Mouse (Mus musculus): ENCODE data around the gene H2-Eb2. TPM values are rescaled to one million over a fixed set of nuclear protein-coding genes. Genes with fewer than 3 reads are reported as not detected.

H2-Eb2 gene
- polyA plus RNA-seq (2014; fragmentation: Illumina TruSeq; extraction: RNeasy Lipid Tissue Mini Kit (QIAGEN cat#74804); ENCODE audit: low read depth, low replicate concordance), result not detected

GRCm38 (mm10) chr17:34325436-34325835 lies at the start of gene H2-Eb2:
Gene H2-Eb2 (plus strand): TSS chr17:34325665.

DNA sequence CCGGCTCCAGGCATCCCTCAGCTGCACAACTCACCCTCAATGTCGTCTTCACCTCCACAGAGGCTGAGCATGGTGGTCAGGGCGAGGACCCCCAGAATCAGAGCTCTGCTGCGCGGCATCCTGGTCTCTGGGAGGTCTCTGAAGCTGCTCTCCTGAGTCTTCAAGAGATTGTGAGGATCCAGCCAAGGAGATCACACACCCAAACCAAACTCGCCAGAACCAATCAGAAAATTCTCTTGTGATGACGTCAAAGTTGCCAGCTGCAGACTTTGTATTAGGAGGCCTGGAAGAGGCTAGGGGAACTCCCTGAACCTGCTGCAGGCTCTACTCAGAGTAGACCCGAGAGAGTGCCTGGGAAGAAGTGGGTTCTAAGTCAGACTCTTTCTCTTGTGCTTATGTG lies 37.8 kb upstream of the H2-Eb2 start, which contains the start of gene H2-Aa:
TSS of gene H2-Aa (minus strand) at position 176 of the 400 bp plus-strand sequence.

GRCm38 (mm10) chr17:34305380-34306030 lies 20.0 kb upstream of the H2-Eb2 start, which contains the start of gene H2-Eb1:
Gene H2-Eb1 (plus strand): TSS chr17:34305867.

DNA sequence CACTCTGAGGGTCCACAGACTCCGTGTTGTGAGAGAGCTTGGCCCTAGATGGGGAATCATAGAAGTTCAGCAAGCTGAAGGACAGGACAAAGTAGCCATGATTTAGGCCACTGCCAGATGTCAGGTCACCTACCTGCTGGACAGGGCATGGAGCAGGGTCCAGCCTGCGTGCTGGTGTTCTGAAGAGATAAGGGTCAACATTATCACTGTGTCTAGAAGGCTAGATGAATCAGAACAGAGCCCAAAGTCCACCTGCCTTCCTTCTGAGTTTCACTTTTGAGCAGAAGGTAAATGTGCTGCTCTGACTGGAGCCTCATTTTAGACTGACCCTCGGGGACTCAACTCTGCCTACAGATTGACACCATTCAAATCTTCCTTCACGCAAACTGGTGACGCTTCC lies 29.1 kb downstream of the H2-Eb2 start, which contains the start of gene Btnl2:
TSS of gene Btnl2 (plus strand) at position 284 of the 400 bp plus-strand sequence.

DNA sequence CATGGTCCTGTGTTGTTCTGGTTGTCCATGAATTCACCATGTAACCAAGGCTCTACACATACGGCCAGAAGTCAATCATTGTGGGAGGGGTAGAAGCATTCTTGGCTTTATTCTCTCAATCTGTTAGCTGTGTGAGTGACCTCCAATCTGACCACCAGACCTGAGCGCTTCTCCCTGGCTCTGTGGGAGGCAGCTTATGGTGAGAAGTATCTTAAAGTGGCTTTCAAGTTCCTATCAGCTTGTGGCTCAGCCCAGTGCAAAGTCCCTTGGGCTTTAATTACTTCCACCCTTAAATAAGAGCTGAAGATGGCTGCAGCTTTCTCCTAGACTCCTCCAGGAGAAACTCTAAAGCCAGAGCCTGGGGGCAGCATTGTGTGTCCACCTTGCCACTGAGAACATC lies 51.4 kb downstream of the H2-Eb2 start, which contains the start of gene Btnl1:
TSS of gene Btnl1 (plus strand) at position 286 of the 400 bp plus-strand sequence.

Other genes starting within 250 kb of the H2-Eb2 start
- gene H2-Oa, start 233.3 kb upstream of the H2-Eb2 start, polyA plus RNA-seq (2014; fragmentation: Illumina TruSeq; extraction: RNeasy Lipid Tissue Mini Kit (QIAGEN cat#74804); ENCODE audit: low read depth, low replicate concordance), result 1.3 TPM
- gene H2-DMa, start 206.1 kb upstream of the H2-Eb2 start, polyA plus RNA-seq (2014; fragmentation: Illumina TruSeq; extraction: RNeasy Lipid Tissue Mini Kit (QIAGEN cat#74804); ENCODE audit: low read depth, low replicate concordance), result 48.1 TPM
- 137 TPM for gene Brd2, start 203.0 kb upstream of the H2-Eb2 start, polyA plus RNA-seq (2014; fragmentation: Illumina TruSeq; extraction: RNeasy Lipid Tissue Mini Kit (QIAGEN cat#74804); ENCODE audit: low read depth, low replicate concordance)
- gene H2-DMb2, start 182.4 kb upstream of the H2-Eb2 start, polyA plus RNA-seq (2014; fragmentation: Illumina TruSeq; extraction: RNeasy Lipid Tissue Mini Kit (QIAGEN cat#74804); ENCODE audit: low read depth, low replicate concordance), result 44.6 TPM
- gene H2-DMb1, start 172.6 kb upstream of the H2-Eb2 start, polyA plus RNA-seq (2014; fragmentation: Illumina TruSeq; extraction: RNeasy Lipid Tissue Mini Kit (QIAGEN cat#74804); ENCODE audit: low read depth, low replicate concordance), result 43.1 TPM
- gene Tap1, start 138.1 kb upstream of the H2-Eb2 start, polyA plus RNA-seq (2014; fragmentation: Illumina TruSeq; extraction: RNeasy Lipid Tissue Mini Kit (QIAGEN cat#74804); ENCODE audit: low read depth, low replicate concordance), result 19.5 TPM
- 19.8 TPM for gene Psmb9, start 137.9 kb upstream of the H2-Eb2 start, polyA plus RNA-seq (2014; fragmentation: Illumina TruSeq; extraction: RNeasy Lipid Tissue Mini Kit (QIAGEN cat#74804); ENCODE audit: low read depth, low replicate concordance)
- gene Psmb8, start 127.9 kb upstream of the H2-Eb2 start, polyA plus RNA-seq (2014; fragmentation: Illumina TruSeq; extraction: RNeasy Lipid Tissue Mini Kit (QIAGEN cat#74804); ENCODE audit: low read depth, low replicate concordance), result 45.9 TPM
- 26.3 TPM for gene Tap2, start 122.1 kb upstream of the H2-Eb2 start, polyA plus RNA-seq (2014; fragmentation: Illumina TruSeq; extraction: RNeasy Lipid Tissue Mini Kit (QIAGEN cat#74804); ENCODE audit: low read depth, low replicate concordance)
- 2.3 TPM for gene H2-Ob, start 86.8 kb upstream of the H2-Eb2 start, polyA plus RNA-seq (2014; fragmentation: Illumina TruSeq; extraction: RNeasy Lipid Tissue Mini Kit (QIAGEN cat#74804); ENCODE audit: low read depth, low replicate concordance)
- 244 TPM for gene H2-Ab1, start 68.0 kb upstream of the H2-Eb2 start, polyA plus RNA-seq (2014; fragmentation: Illumina TruSeq; extraction: RNeasy Lipid Tissue Mini Kit (QIAGEN cat#74804); ENCODE audit: low read depth, low replicate concordance)
- 369 TPM for gene H2-Aa, start 37.8 kb upstream of the H2-Eb2 start, polyA plus RNA-seq (2014; fragmentation: Illumina TruSeq; extraction: RNeasy Lipid Tissue Mini Kit (QIAGEN cat#74804); ENCODE audit: low read depth, low replicate concordance)
- 265 TPM for gene H2-Eb1, start 19.8 kb upstream of the H2-Eb2 start, polyA plus RNA-seq (2014; fragmentation: Illumina TruSeq; extraction: RNeasy Lipid Tissue Mini Kit (QIAGEN cat#74804); ENCODE audit: low read depth, low replicate concordance)
- gene Btnl2, start 29.2 kb downstream of the H2-Eb2 start, polyA plus RNA-seq (2014; fragmentation: Illumina TruSeq; extraction: RNeasy Lipid Tissue Mini Kit (QIAGEN cat#74804); ENCODE audit: low read depth, low replicate concordance), result 0.60 TPM
- not detected for gene Btnl1, start 51.5 kb downstream of the H2-Eb2 start, polyA plus RNA-seq (2014; fragmentation: Illumina TruSeq; extraction: RNeasy Lipid Tissue Mini Kit (QIAGEN cat#74804); ENCODE audit: low read depth, low replicate concordance)
- gene BC051142, start 73.2 kb downstream of the H2-Eb2 start, polyA plus RNA-seq (2014; fragmentation: Illumina TruSeq; extraction: RNeasy Lipid Tissue Mini Kit (QIAGEN cat#74804); ENCODE audit: low read depth, low replicate concordance), result 20.9 TPM
- gene Btnl4, start 151.7 kb downstream of the H2-Eb2 start, polyA plus RNA-seq (2014; fragmentation: Illumina TruSeq; extraction: RNeasy Lipid Tissue Mini Kit (QIAGEN cat#74804); ENCODE audit: low read depth, low replicate concordance), result not detected
- gene Btnl6, start 191.7 kb downstream of the H2-Eb2 start, polyA plus RNA-seq (2014; fragmentation: Illumina TruSeq; extraction: RNeasy Lipid Tissue Mini Kit (QIAGEN cat#74804); ENCODE audit: low read depth, low replicate concordance), result not detected
- 9.9 TPM for gene Notch4, start 238.6 kb downstream of the H2-Eb2 start, polyA plus RNA-seq (2014; fragmentation: Illumina TruSeq; extraction: RNeasy Lipid Tissue Mini Kit (QIAGEN cat#74804); ENCODE audit: low read depth, low replicate concordance)

Data from adipose tissue, adult 10 weeks (tissue).